Mouse (Mus musculus): ENCODE data around the gene Rtp3. TPM values are rescaled to one million over a fixed set of nuclear protein-coding genes. Genes with fewer than 3 reads are reported as not detected.

The Rtp3 gene
- polyA plus RNA-seq, 1 experiment from 2014 or later, result not detected

Other genes with a start within 250 kb of the Rtp3 start
- 0.26 and 1.8 TPM in 2 replicates for gene Myl3, start 248.7 kb downstream of the Rtp3 start, polyA plus RNA-seq (2014; fragmentation: Nextera tagmentation; extraction: Ambion mirVana)
- 30.1 and 37.3 TPM in 2 replicates for gene Pth1r, start 243.4 kb downstream of the Rtp3 start, polyA plus RNA-seq (2014; fragmentation: Nextera tagmentation; extraction: Ambion mirVana)
- gene Prss42, start 192.4 kb downstream of the Rtp3 start, polyA plus RNA-seq (2014; fragmentation: Nextera tagmentation; extraction: Ambion mirVana), result not detected in 2 replicates
- not detected in 2 replicates for gene Prss44, start 176.6 kb downstream of the Rtp3 start, polyA plus RNA-seq (2014; fragmentation: Nextera tagmentation; extraction: Ambion mirVana)
- gene Prss43, start 163.9 kb downstream of the Rtp3 start, polyA plus RNA-seq (2014; fragmentation: Nextera tagmentation; extraction: Ambion mirVana), result not detected in 2 replicates
- gene Prss45, start 156.0 kb downstream of the Rtp3 start, polyA plus RNA-seq (2014; fragmentation: Nextera tagmentation; extraction: Ambion mirVana), result not detected in 2 replicates
- gene Prss46, start 146.1 kb downstream of the Rtp3 start, polyA plus RNA-seq (2014; fragmentation: Nextera tagmentation; extraction: Ambion mirVana), result not detected in 2 replicates
- gene Prss50, start 132.6 kb downstream of the Rtp3 start, polyA plus RNA-seq (2014; fragmentation: Nextera tagmentation; extraction: Ambion mirVana), result 0.51 and 0.69 TPM in 2 replicates
- 1.4 and 1.5 TPM in 2 replicates for gene Als2cl, start 110.7 kb downstream of the Rtp3 start, polyA plus RNA-seq (2014; fragmentation: Nextera tagmentation; extraction: Ambion mirVana)
- 0.23 and 0.52 TPM in 2 replicates for gene Tmie, start 110.5 kb downstream of the Rtp3 start, polyA plus RNA-seq (2014; fragmentation: Nextera tagmentation; extraction: Ambion mirVana)
- gene Fam240a, start 73.7 kb downstream of the Rtp3 start, polyA plus RNA-seq (2014; fragmentation: Nextera tagmentation; extraction: Ambion mirVana), result not detected in 2 replicates
- gene Tdgf1, start 44.4 kb downstream of the Rtp3 start, polyA plus RNA-seq (2014; fragmentation: Nextera tagmentation; extraction: Ambion mirVana), result 0.14 TPM in 1 of 2 replicates, not detected in the other
- 0.23 and 0.33 TPM in 2 replicates for gene Lrrc2, start 39.0 kb downstream of the Rtp3 start, polyA plus RNA-seq (2014; fragmentation: Nextera tagmentation; extraction: Ambion mirVana)
- gene Ltf, start 28.7 kb upstream of the Rtp3 start, polyA plus RNA-seq (2014; fragmentation: Nextera tagmentation; extraction: Ambion mirVana), result 0.14 and 0.16 TPM in 2 replicates
- 0.55 and 0.58 TPM in 2 replicates for gene Ccrl2, start 66.9 kb upstream of the Rtp3 start, polyA plus RNA-seq (2014; fragmentation: Nextera tagmentation; extraction: Ambion mirVana)
- gene Lrrfip2, start 127.0 kb upstream of the Rtp3 start, polyA plus RNA-seq (2014; fragmentation: Nextera tagmentation; extraction: Ambion mirVana), result 43.9 and 45.5 TPM in 2 replicates

All from limb, embryonic 11.5 days (tissue).